ENCODE assay signal across 10 mouse cellular contexts in genomic region chr14:54927296-54927695, GRCm38 (mm10). TPM values are rescaled to one million over a fixed set of nuclear protein-coding genes. Genes with fewer than 3 reads are reported as not detected.
DNase-seq lines count a peak whose midpoint lies in the region; ATAC-seq and TF ChIP-seq lines count a peak whose summit lies in the region.
"Had no signal": no experiment of that assay in that cellular context is flagged by ENCODE, and none has a peak within 500 bp of the region (broad histone marks: within the 10 kb centered on the region; RNA-seq: fewer than 3 reads in every experiment).

No protein-coding gene starts in this region.

- H3K9me3 ChIP-seq in heart, postnatal 0 days (replicated peaks; ENCODE audit: control insufficient read depth, low read length), result no peaks in the 10 kb centered on the region
- peaks cover 3% of the 10 kb centered on the region; the same call in 1 of the 2 replicates for H3K9me3 ChIP-seq in embryonic facial prominence, embryonic 13.5 days
- H3K9me3 ChIP-seq in hindbrain, embryonic 13.5 days, result no peaks in the 10 kb centered on the region
- no peaks in the 10 kb centered on the region for H3K9me3 ChIP-seq in midbrain, embryonic 16.5 days (replicated peaks; ENCODE audit: control insufficient read depth, low read length, poor library complexity, severe bottlenecking)

- 0 out of 2 replicates have a peak overlapping the region, but pooled peaks have one; percentile 81 for H3K4me2 ChIP-seq in heart, postnatal 0 days (ENCODE audit: low read depth, low read length)
- H3K4me2 ChIP-seq in embryonic facial prominence, embryonic 13.5 days, result peak overlapping the region; percentile 92
- peak overlapping the region; percentile 94 for H3K4me2 ChIP-seq in hindbrain, embryonic 13.5 days
- peak overlapping the region; percentile 95 for H3K4me2 ChIP-seq in midbrain, embryonic 16.5 days (ENCODE audit: low read length)

- H3K9ac ChIP-seq in heart, postnatal 0 days (replicated peaks; ENCODE audit: low read depth, low read length), result no peak overlapping the region
- H3K9ac ChIP-seq in embryonic facial prominence, embryonic 13.5 days, result peak overlapping the region; percentile 97
- H3K9ac ChIP-seq in hindbrain, embryonic 13.5 days, result peak overlapping the region; percentile 87; the same call in 1 of the 2 replicates
- peak overlapping the region; percentile 79 for H3K9ac ChIP-seq in midbrain, embryonic 16.5 days (ENCODE audit: low read depth, low read length)

- no peak for TF ChIP-seq CTCF in heart, postnatal 0 days (IDR thresholded peaks at IDR 0.05; ENCODE audit: low read depth)

- 45% methylated on average over 7 of the region's 7 CpGs for whole genome bisulfite sequencing in heart, postnatal 0 days
- WGBS in embryonic facial prominence, embryonic 13.5 days, result 15% methylated on average over 7 of the region's 7 CpGs
- WGBS in hindbrain, embryonic 13.5 days, result 20% methylated on average over 7 of the region's 7 CpGs
- WGBS in midbrain, embryonic 16.5 days, result 17% methylated on average over 7 of the region's 7 CpGs

- TF ChIP-seq EP300 in heart, postnatal 0 days (IDR thresholded peaks at IDR 0.05; ENCODE audit: low read depth), result no peak

- peak overlapping the region; percentile 82; the same call in 1 of the 2 replicates for H3K27ac ChIP-seq in heart, postnatal 0 days (ENCODE audit: low read depth)
- peak overlapping the region; percentile 100 for H3K27ac ChIP-seq in embryonic facial prominence, embryonic 13.5 days
- peak overlapping the region; percentile 90 for H3K27ac ChIP-seq in hindbrain, embryonic 13.5 days
- H3K27ac ChIP-seq in midbrain, embryonic 16.5 days (ENCODE audit: low read length), result peak overlapping the region; percentile 87

- no peak for DNase-seq in heart, postnatal 0 days (ENCODE audit: low spot score)
- DNase-seq in heart, postnatal 10 days, result no peak
- DNase-seq in left cerebral cortex, adult 9 months (ENCODE audit: low spot score in 2 of 2), result no peak
- no peak for DNase-seq in MN1 (ENCODE audit: low spot score)

- peaks cover 3% of the 10 kb centered on the region; the same call in 1 of the 2 replicates for H3K4me1 ChIP-seq in heart, postnatal 0 days (ENCODE audit: control insufficient read depth, insufficient read depth)
- H3K4me1 ChIP-seq in embryonic facial prominence, embryonic 13.5 days, result peaks cover 54% of the 10 kb centered on the region
- H3K4me1 ChIP-seq in hindbrain, embryonic 13.5 days (replicated peaks), result peaks cover 45% of the 10 kb centered on the region
- H3K4me1 ChIP-seq in midbrain, embryonic 16.5 days (ENCODE audit: control insufficient read depth, insufficient read depth, low read length), result peaks cover 26% of the 10 kb centered on the region

- no peak for ATAC-seq in heart, postnatal 0 days (ENCODE audit: insufficient read depth, low read depth)
- ATAC-seq in embryonic facial prominence, embryonic 13.5 days (ENCODE audit: insufficient number of reproducible peaks, insufficient read depth, low FRiP score, low TSS enrichment, low read depth), result no peak
- ATAC-seq in hindbrain, embryonic 13.5 days (ENCODE audit: low FRiP score), result no peak
- no peak for ATAC-seq in midbrain, embryonic 16.5 days
- no peak for ATAC-seq in monocyte, adult 5-6 weeks (replicated peaks; ENCODE audit: insufficient number of reproducible peaks, low FRiP score, low TSS enrichment, poor library complexity, severe bottlenecking)

- no peak overlapping the region for H3K4me3 ChIP-seq in heart, postnatal 0 days (ENCODE audit: low read depth, low read length)
- H3K4me3 ChIP-seq in embryonic facial prominence, embryonic 13.5 days, result peak overlapping the region; percentile 65
- peak overlapping the region; percentile 58 for H3K4me3 ChIP-seq in hindbrain, embryonic 13.5 days
- H3K4me3 ChIP-seq in midbrain, embryonic 16.5 days (ENCODE audit: low read depth, low read length), result no peak overlapping the region; the same call in 1 of the 2 replicates

- H3K36me3 ChIP-seq in heart, postnatal 0 days (replicated peaks; ENCODE audit: control insufficient read depth, insufficient read depth, low read length), result no peaks in the 10 kb centered on the region
- H3K36me3 ChIP-seq in embryonic facial prominence, embryonic 13.5 days, result peaks cover 9% of the 10 kb centered on the region
- H3K36me3 ChIP-seq in hindbrain, embryonic 13.5 days, result no peaks in the 10 kb centered on the region
- no peaks in the 10 kb centered on the region for H3K36me3 ChIP-seq in midbrain, embryonic 16.5 days (ENCODE audit: control insufficient read depth, insufficient read depth, low read length)

- intact Hi-C loops in heart, postnatal 10 days (cut with DNase I), result no loop called here

- no peaks in the 10 kb centered on the region for H3K27me3 ChIP-seq in heart, postnatal 0 days (ENCODE audit: control insufficient read depth, insufficient read depth, low read length)
- H3K27me3 ChIP-seq in embryonic facial prominence, embryonic 13.5 days, result no peaks in the 10 kb centered on the region
- peaks cover 7% of the 10 kb centered on the region; the same call in 1 of the 2 replicates for H3K27me3 ChIP-seq in hindbrain, embryonic 13.5 days
- no peaks in the 10 kb centered on the region for H3K27me3 ChIP-seq in midbrain, embryonic 16.5 days (ENCODE audit: control insufficient read depth, insufficient read depth, low read depth, low read length)

RNA-seq across cellular contexts. Expression of gene Efs, which starts 1.4 kb away (rescaled TPM):
- 12.5 and 22.2 TPM in 2 replicates for total RNA-seq in heart, postnatal 0 days (2014; rRNA removed; ENCODE audit: low replicate concordance)
- polyA plus RNA-seq in heart, postnatal 0 days (2015; fragmentation: Nextera tagmentation; extraction: Ambion mirVana), result 3.9 and 4.1 TPM in 2 replicates
- total RNA-seq in heart, postnatal 10 days (2021), result 1 to 10 TPM; 7.4 TPM
- 50.3 and 50.9 TPM in 2 replicates for polyA plus RNA-seq in embryonic facial prominence, embryonic 13.5 days (2015; fragmentation: Nextera tagmentation; extraction: Ambion mirVana)
- polyA plus RNA-seq in hindbrain, embryonic 13.5 days (2015; fragmentation: Nextera tagmentation; extraction: Ambion mirVana), result 15.4 and 15.6 TPM in 2 replicates
- 11.7 and 12.9 TPM in 2 replicates for polyA plus RNA-seq in midbrain, embryonic 16.5 days (2015; fragmentation: Nextera tagmentation; extraction: Ambion mirVana)
- total RNA-seq in monocyte, adult 5-6 weeks (2017), result not detected in 3 replicates
- total RNA-seq: hematopoietic stem cell, adult 5-6 weeks; MEL had no signal

RNA-seq across cellular contexts. Expression of gene Il25, which starts 5.2 kb away (rescaled TPM):
- not detected in 2 replicates for total RNA-seq in heart, postnatal 0 days (2014; rRNA removed; ENCODE audit: low replicate concordance)
- polyA plus RNA-seq in heart, postnatal 0 days (2015; fragmentation: Nextera tagmentation; extraction: Ambion mirVana), result 0.11 TPM in 1 of 2 replicates, not detected in the other
- total RNA-seq in heart, postnatal 10 days (2021), result not detected
- polyA plus RNA-seq in embryonic facial prominence, embryonic 13.5 days (2015; fragmentation: Nextera tagmentation; extraction: Ambion mirVana), result 0.25 TPM in 1 of 2 replicates, not detected in the other
- polyA plus RNA-seq in hindbrain, embryonic 13.5 days (2015; fragmentation: Nextera tagmentation; extraction: Ambion mirVana), result 0.38 and 0.83 TPM in 2 replicates
- 0.46 and 0.51 TPM in 2 replicates for polyA plus RNA-seq in midbrain, embryonic 16.5 days (2015; fragmentation: Nextera tagmentation; extraction: Ambion mirVana)
- total RNA-seq in monocyte, adult 5-6 weeks (2017), result not detected in 3 replicates
- total RNA-seq: hematopoietic stem cell, adult 5-6 weeks; MEL had no signal

RNA-seq across cellular contexts. Expression of gene Cmtm5, which starts 8.8 kb away (rescaled TPM):
- 3.1 and 8.1 TPM in 2 replicates for total RNA-seq in heart, postnatal 0 days (2014; rRNA removed; ENCODE audit: low replicate concordance)
- polyA plus RNA-seq in heart, postnatal 0 days (2015; fragmentation: Nextera tagmentation; extraction: Ambion mirVana), result 0.34 and 0.85 TPM in 2 replicates
- total RNA-seq in heart, postnatal 10 days (2021), result under 1 TPM in 1 of 2 experiments, not detected in 1; 0.91 TPM
- 8.3 and 14.1 TPM in 2 replicates for polyA plus RNA-seq in embryonic facial prominence, embryonic 13.5 days (2015; fragmentation: Nextera tagmentation; extraction: Ambion mirVana)
- 7.0 and 7.1 TPM in 2 replicates for polyA plus RNA-seq in hindbrain, embryonic 13.5 days (2015; fragmentation: Nextera tagmentation; extraction: Ambion mirVana)
- polyA plus RNA-seq in midbrain, embryonic 16.5 days (2015; fragmentation: Nextera tagmentation; extraction: Ambion mirVana), result 9.5 and 14.8 TPM in 2 replicates
- total RNA-seq in monocyte, adult 5-6 weeks (2017), result not detected in 3 replicates
- total RNA-seq: hematopoietic stem cell, adult 5-6 weeks; MEL had no signal

RNA-seq across cellular contexts. Expression of gene Slc22a17, which starts 14.4 kb away (rescaled TPM):
- 46.6 and 46.8 TPM in 2 replicates for total RNA-seq in heart, postnatal 0 days (2014; rRNA removed; ENCODE audit: low replicate concordance)
- polyA plus RNA-seq in heart, postnatal 0 days (2015; fragmentation: Nextera tagmentation; extraction: Ambion mirVana), result 22.3 and 22.7 TPM in 2 replicates
- total RNA-seq in heart, postnatal 10 days (2021), result 10 to 100 TPM in 1 of 2 experiments, 1 to 10 TPM in 1; 9.6 to 10.8 TPM
- 74.3 and 84.7 TPM in 2 replicates for polyA plus RNA-seq in embryonic facial prominence, embryonic 13.5 days (2015; fragmentation: Nextera tagmentation; extraction: Ambion mirVana)
- polyA plus RNA-seq in hindbrain, embryonic 13.5 days (2015; fragmentation: Nextera tagmentation; extraction: Ambion mirVana), result 148 and 158 TPM in 2 replicates
- 219 and 245 TPM in 2 replicates for polyA plus RNA-seq in midbrain, embryonic 16.5 days (2015; fragmentation: Nextera tagmentation; extraction: Ambion mirVana)
- total RNA-seq in monocyte, adult 5-6 weeks (2017), result 0.85 to 1.4 TPM (median 1.1 TPM) in 3 replicates

RNA-seq across cellular contexts. Expression of gene Pabpn1, which starts 35.0 kb away (rescaled TPM):
- 27.6 and 44.5 TPM in 2 replicates for total RNA-seq in heart, postnatal 0 days (2014; rRNA removed; ENCODE audit: low replicate concordance)
- 35.0 and 36.2 TPM in 2 replicates for polyA plus RNA-seq in heart, postnatal 0 days (2015; fragmentation: Nextera tagmentation; extraction: Ambion mirVana)
- total RNA-seq in heart, postnatal 10 days (2021), result 100 to 1,000 TPM in 1 of 2 experiments, 10 to 100 TPM in 1; 99.4 to 103 TPM
- polyA plus RNA-seq in embryonic facial prominence, embryonic 13.5 days (2015; fragmentation: Nextera tagmentation; extraction: Ambion mirVana), result 140 and 163 TPM in 2 replicates
- 165 and 167 TPM in 2 replicates for polyA plus RNA-seq in hindbrain, embryonic 13.5 days (2015; fragmentation: Nextera tagmentation; extraction: Ambion mirVana)
- polyA plus RNA-seq in midbrain, embryonic 16.5 days (2015; fragmentation: Nextera tagmentation; extraction: Ambion mirVana), result 150 and 163 TPM in 2 replicates
- total RNA-seq in monocyte, adult 5-6 weeks (2017), result 141 to 211 TPM (median 184 TPM) in 3 replicates

Comparison
In these comparisons a context has a peak if more than half of its experiments do, and no peak if none do; other contexts are left out.
1. H3K4me3 ChIP-seq: peak in embryonic facial prominence, embryonic 13.5 days (single experiment) and hindbrain, embryonic 13.5 days (single experiment); none in heart, postnatal 0 days (single experiment) and midbrain, embryonic 16.5 days (single experiment).
2. Peak in every context shown above with its lines, with median percentiles within 50 percentile points of each other: H3K27ac ChIP-seq and H3K4me2 ChIP-seq.